Mouse (Mus musculus) kidney, embryonic 16.5 days (tissue): ENCODE measurements around the gene Bloc1s2. TPM values are rescaled to one million over a fixed set of nuclear protein-coding genes. Genes with fewer than 3 reads are reported as not detected.
"Not testable (repeated sequence)": the region's sequence is repeated elsewhere in the genome, so short reads cannot be mapped to it uniquely, and the experiment has no call there.

Experiments used
- ATAC-seq: fragments of 200-750 bp; cut with Nextera tagmentation; 2 replicates; pipeline ENCODE4 v1.8.0; 2017; ENCODE audit warnings: moderate TSS enrichment; ENCODE audit not compliant: low FRiP score, low TSS enrichment
- H3K27ac ChIP-seq: fragments of 300-500 bp; sonication (generic); 2 replicates; pipeline ENCODE4 v1.5.1; 2014; ENCODE audit warnings: low read length
- H3K27me3 ChIP-seq: fragments of 300-500 bp; sonication (generic); 2 replicates; pipeline ENCODE4 v1.6.1; 2014; ENCODE audit warnings: low read length, control low read depth, mixed read lengths; ENCODE audit not compliant: insufficient read depth
- H3K36me3 ChIP-seq: fragments of 300-500 bp; sonication (generic); 2 replicates; pipeline ENCODE4 v1.6.1; 2014; ENCODE audit warnings: low read length, control low read depth, mixed read lengths; ENCODE audit not compliant: insufficient read depth
- H3K4me1 ChIP-seq: fragments of 300-500 bp; sonication (generic); 2 replicates; pipeline ENCODE4 v1.6.1; 2014; ENCODE audit warnings: low read length, control low read depth, mixed read lengths; ENCODE audit not compliant: insufficient read depth
- H3K4me2 ChIP-seq: fragments of 300-500 bp; sonication (generic); replicated peaks from 2 replicates; pipeline ENCODE4 v1.6.1; 2014; ENCODE audit warnings: low read depth, low read length
- H3K4me3 ChIP-seq: fragments of 300-500 bp; sonication (generic); 2 replicates; pipeline ENCODE4 v1.5.1; 2014; ENCODE audit warnings: mild to moderate bottlenecking, low read length
- H3K9ac ChIP-seq: fragments of 300-500 bp; sonication (generic); replicated peaks from 2 replicates; pipeline ENCODE4 v1.6.1; 2014; ENCODE audit warnings: low read length
- H3K9me3 ChIP-seq: fragments of 300-500 bp; sonication (generic); 2 replicates; pipeline ENCODE4 v1.6.1; 2016; ENCODE audit warnings: low read length, control low read depth
- WGBS: fragments of 180-500 bp; shearing (Covaris S2); extraction: QIAGEN DNeasy Blood & Tissue Kit; methylation state at CpG from one replicate; pipeline ENCODE4 v1.1.7; 2014; 5-methylcytosine and 5-hydroxymethylcytosine counted together
- polyA plus RNA-seq: library from polyadenylated mRNA; unstranded; fragments of >200 nt; fragmentation: Nextera tagmentation; extraction: Ambion mirVana; gene quantifications from 2 replicates; pipeline ENCODE4 v1.2.1, GENCODE M21; 2015

Gene Bloc1s2
- polyA plus RNA-seq, 1 experiment from 2014 or later = 82.8 TPM

DNA sequence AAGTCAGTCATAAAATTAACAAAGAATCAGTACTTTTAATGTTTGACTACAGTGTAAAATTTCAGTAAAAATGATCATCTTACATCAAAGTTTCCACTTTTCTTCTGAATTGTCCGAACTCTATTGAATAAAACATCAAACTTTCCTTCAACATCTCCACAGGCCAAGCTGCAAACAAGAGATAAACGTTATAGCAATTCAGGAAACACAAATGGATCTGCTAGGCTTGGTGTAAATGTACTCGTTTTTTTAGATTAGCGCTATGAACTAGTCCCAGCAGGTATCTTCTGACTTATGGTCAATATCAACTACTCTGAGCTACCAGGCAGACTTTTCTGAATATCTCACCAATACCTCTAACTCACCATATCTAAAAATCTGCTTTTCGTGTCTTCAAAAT lies 13.3 kb downstream of the Bloc1s2 start:
- no peak overlapping the region for H3K9ac ChIP-seq
- peaks cover 21% of the 10 kb centered on the region for H3K36me3 ChIP-seq
- H3K4me3 ChIP-seq = no peak overlapping the region
- 90% methylated on average over 5 of the region's 5 CpGs for WGBS
- ATAC-seq = no peak
- no peak overlapping the region for H3K4me2 ChIP-seq
- H3K4me1 ChIP-seq = peaks cover 6% of the 10 kb centered on the region
- no peak overlapping the region for H3K27ac ChIP-seq
- H3K27me3 ChIP-seq = no peaks in the 10 kb centered on the region
- no peaks in the 10 kb centered on the region for H3K9me3 ChIP-seq

DNA sequence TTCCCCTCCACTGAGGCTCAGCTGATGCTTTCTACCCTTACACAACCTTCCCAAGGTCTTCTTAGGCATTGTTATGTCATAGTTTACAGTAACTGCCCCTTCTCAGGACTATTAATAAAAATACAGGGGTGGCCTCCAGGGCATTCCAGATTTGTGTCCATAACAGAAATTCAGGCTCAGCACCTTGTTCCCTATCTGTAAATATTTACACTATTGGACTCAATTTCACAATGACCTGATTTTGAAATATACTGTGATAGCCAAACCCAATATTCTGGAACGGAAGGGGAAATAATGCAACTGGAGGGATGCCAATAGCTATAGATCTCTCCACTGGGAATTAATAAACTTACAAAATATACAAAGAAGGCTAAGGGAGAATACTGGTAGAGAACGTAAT lies 17.7 kb downstream of the Bloc1s2 start:
- Histone ChIP-seq H3K4me3 (no peak overlapping the region), H3K27ac (no peak overlapping the region), H3K4me2 (no peak overlapping the region), H3K36me3 (peaks cover 50% of the 10 kb centered on the region), H3K27me3 (no peaks in the 10 kb centered on the region), H3K9ac (no peak overlapping the region), H3K4me1 (no peaks in the 10 kb centered on the region), H3K9me3 (no peaks in the 10 kb centered on the region)
- ATAC-seq = no peak
- WGBS = 88% methylated on average over 2 of the region's 2 CpGs

DNA sequence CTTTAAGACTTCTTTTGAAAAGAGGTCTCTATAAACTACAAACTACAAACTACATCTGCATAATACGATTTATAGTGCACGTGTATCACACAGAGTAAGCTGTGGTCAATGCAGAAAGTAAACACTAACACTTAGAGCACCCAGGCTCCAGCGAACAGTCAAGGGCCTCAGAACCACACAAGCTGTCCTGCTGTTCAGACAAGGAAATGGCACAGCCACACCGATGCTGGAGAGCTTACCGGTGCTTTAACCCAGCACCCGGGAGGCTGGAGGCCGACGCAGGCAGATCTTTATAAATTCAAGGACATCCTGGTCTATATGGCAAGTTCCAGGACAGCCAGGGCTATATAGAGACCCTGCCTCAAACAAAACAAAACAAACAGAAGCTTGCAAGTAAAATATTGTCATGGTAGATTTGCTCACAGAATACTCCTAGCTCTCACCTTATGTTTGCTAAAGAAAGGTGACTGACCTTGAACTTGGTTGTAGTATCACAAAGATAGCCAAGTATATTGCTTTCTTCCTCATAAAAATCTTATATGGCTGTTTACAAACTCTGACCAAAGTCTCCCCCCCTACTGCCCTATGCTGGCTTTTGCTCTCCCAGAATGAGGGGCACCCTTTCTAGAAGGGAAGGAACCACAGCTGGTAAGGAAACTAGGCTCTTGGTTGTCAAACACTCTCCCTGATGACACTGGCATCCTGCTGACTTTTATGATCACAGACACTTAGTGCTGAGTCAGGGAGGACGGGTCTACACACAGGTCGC lies 18.3 kb downstream of the Bloc1s2 start:
- H3K4me2 ChIP-seq = no peak overlapping the region
- no peak for ATAC-seq
- H3K9ac ChIP-seq = no peak overlapping the region
- no peaks in the 10 kb centered on the region for H3K27me3 ChIP-seq
- WGBS = 92% methylated on average over 10 of the region's 10 CpGs
- H3K36me3 ChIP-seq = peaks cover 52% of the 10 kb centered on the region
- H3K4me3 ChIP-seq = no peak overlapping the region
- H3K4me1 ChIP-seq = no peaks in the 10 kb centered on the region
- no peak overlapping the region for H3K27ac ChIP-seq
- H3K9me3 ChIP-seq = no peaks in the 10 kb centered on the region

DNA sequence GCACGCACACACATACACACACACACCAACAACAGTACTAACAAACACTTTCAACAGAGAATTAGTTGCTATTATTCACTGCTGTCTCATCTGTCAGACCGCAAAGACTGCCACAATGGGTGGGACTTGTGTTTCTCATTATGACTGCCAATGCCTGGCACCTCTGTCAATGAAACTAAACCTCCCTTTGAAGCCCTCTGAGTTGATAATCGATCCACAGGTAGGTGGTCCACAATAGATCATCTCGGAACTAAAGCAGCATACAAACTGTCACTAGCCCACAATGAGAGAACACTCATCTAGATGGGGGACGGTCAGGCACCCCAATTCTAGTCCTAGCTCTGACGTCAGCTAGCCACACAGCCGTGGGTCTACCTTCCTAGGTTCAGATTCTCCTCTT lies 25.1 kb downstream of the Bloc1s2 start:
- Histone ChIP-seq H3K9ac (no peak overlapping the region), H3K4me3 (no peak overlapping the region), H3K27ac (no peak overlapping the region), H3K4me2 (no peak overlapping the region), H3K27me3 (no peaks in the 10 kb centered on the region), H3K36me3 (peaks cover 62% of the 10 kb centered on the region), H3K9me3 (no peaks in the 10 kb centered on the region), H3K4me1 (no peaks in the 10 kb centered on the region)
- ATAC-seq = no peak
- WGBS = 96% methylated on average over 7 of the region's 7 CpGs

DNA sequence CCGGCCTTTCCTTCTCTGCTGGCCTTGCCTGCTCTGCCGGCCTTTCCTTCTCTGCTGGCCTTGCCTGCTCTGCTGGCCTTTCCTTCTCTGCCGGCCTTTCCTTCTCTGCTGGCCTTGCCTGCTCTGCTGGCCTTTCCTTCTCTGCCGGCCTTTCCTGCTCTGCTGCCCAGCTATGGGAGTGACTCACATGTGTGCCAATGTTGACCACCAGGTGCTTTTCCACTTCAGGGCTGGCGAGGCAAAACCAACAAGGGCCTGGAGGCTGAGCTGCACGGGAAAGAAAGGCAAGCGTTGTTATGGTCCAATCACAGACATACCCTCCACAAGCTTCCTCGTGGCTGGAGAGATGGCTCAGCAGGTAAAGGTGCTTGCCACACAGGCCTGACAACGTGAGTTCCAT lies 25.6 kb downstream of the Bloc1s2 start:
- H3K27me3 ChIP-seq, H3K9me3 ChIP-seq, H3K4me2 ChIP-seq, H3K4me1 ChIP-seq, H3K9ac ChIP-seq, H3K27ac ChIP-seq, ATAC-seq, H3K4me3 ChIP-seq: not testable (repeated sequence)
- peaks cover 62% of the 10 kb centered on the region for H3K36me3 ChIP-seq
- WGBS = 93% methylated on average over 8 of the region's 9 CpGs

DNA sequence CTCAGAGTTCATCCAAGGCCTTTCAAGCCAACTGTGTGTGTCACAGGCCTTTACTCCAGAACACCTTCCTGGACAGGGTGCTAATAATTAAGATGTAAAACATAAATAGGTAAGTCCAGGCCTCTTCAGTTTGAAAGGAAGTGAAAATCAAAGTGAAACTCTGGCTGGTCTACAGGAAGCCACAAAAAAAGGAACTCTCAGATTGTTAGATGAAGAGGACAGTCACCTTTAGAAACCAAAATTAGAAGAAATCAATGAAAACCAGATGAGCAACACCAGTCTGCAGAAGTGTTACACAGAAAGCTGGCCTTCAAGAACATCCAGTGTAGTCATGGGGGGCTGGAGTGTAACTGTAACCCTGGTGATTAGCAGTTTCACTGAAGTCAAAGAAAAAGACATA lies 28.5 kb downstream of the Bloc1s2 start:
- Histone ChIP-seq H3K36me3 (peaks cover 59% of the 10 kb centered on the region), H3K9ac (no peak overlapping the region)

DNA sequence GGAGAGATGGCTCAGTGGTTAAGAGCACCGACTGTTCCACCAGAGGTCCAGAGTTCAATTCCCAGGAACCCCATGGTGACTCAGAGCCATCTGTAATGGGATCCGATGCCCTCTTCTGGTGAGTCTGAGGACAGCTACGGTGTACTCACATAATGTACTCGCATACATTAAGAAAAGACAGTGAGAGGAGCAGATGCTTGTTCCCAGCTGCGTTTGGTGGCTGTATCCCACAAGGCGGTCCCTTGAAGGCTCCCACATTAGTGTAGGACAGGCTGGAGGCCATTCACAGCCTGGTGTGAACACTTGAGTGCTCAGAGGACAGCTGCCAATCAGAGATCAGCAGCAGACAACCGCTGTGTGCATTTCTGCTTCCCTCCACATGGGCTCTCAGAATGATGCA lies 34.5 kb downstream of the Bloc1s2 start:
- ATAC-seq = no peak
- Histone ChIP-seq H3K27me3 (no peaks in the 10 kb centered on the region), H3K4me3 (no peak overlapping the region), H3K4me1 (peaks cover 6% of the 10 kb centered on the region), H3K9me3 (no peaks in the 10 kb centered on the region), H3K9ac (no peak overlapping the region), H3K36me3 (peaks cover 36% of the 10 kb centered on the region), H3K27ac (no peak overlapping the region), H3K4me2 (no peak overlapping the region)
- 66% methylated on average over 7 of the region's 7 CpGs for WGBS

More for the DNA sequence above, 28.5 kb downstream of the Bloc1s2 start:
- Histone ChIP-seq H3K9me3 (no peaks in the 10 kb centered on the region), H3K27ac (no peak overlapping the region), H3K27me3 (no peaks in the 10 kb centered on the region), H3K4me1 (no peaks in the 10 kb centered on the region), H3K4me2 (no peak overlapping the region), H3K4me3 (no peak overlapping the region)
- no peak for ATAC-seq

DNA sequence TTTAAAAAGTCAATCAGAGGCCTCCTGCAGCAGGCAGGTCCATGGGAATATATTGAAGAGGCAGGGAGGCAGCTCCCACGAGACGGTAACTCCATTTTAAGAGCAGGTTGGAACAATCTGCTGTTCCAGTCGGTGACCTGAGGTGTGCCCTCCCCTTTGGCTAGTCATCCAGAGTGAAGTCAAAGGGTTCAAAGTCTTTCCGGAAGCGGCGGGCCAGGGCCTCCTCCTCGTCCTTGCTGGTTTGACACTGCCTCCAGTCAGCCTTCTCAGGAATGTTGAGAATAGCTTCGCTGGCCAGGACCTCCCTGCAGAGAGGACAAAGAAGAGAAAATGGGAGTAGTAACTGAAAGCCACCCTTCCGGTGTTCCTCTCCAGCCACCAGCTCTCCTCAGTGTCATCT lies 35.9 kb downstream of the Bloc1s2 start:
- H3K36me3 ChIP-seq = peaks cover 36% of the 10 kb centered on the region
- no peak; the same call in 1 of the 2 replicates for ATAC-seq
- 53% methylated on average over 9 of the region's 9 CpGs for whole genome bisulfite sequencing
- H3K27ac ChIP-seq = peak overlapping the region; percentile 56
- H3K27me3 ChIP-seq = no peaks in the 10 kb centered on the region
- no peak overlapping the region for H3K4me2 ChIP-seq
- H3K9ac ChIP-seq = no peak overlapping the region
- H3K4me1 ChIP-seq = peaks cover 13% of the 10 kb centered on the region
- no peak overlapping the region for H3K4me3 ChIP-seq
- no peaks in the 10 kb centered on the region for H3K9me3 ChIP-seq

DNA sequence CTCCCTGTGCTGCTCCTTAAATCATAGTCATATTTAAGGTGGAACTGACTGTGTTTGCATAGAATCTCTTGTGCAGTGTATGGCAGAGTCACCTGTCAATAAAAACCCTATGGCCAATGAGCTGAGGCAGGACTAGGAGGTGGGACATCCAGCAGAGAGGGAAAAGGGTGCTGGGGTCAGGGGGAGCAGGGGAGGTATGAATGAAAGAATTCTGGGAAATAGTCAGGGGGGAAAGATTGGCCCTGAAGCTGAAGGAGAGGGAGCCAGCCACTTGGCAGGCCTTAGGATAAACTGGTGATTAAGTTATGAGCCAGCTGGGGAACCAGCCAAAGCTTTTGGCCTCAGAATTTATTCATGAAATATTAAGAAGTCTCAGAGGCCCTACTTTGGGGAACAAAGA lies 37.2 kb downstream of the Bloc1s2 start:
- H3K36me3 ChIP-seq = peaks cover 29% of the 10 kb centered on the region
- no peak overlapping the region for H3K9ac ChIP-seq
- peaks cover 23% of the 10 kb centered on the region for H3K4me1 ChIP-seq
- H3K27me3 ChIP-seq = no peaks in the 10 kb centered on the region
- H3K4me3 ChIP-seq = no peak overlapping the region
- no peak for ATAC-seq
- no peak overlapping the region for H3K4me2 ChIP-seq
- no peak overlapping the region for H3K27ac ChIP-seq
- no peaks in the 10 kb centered on the region for H3K9me3 ChIP-seq

DNA sequence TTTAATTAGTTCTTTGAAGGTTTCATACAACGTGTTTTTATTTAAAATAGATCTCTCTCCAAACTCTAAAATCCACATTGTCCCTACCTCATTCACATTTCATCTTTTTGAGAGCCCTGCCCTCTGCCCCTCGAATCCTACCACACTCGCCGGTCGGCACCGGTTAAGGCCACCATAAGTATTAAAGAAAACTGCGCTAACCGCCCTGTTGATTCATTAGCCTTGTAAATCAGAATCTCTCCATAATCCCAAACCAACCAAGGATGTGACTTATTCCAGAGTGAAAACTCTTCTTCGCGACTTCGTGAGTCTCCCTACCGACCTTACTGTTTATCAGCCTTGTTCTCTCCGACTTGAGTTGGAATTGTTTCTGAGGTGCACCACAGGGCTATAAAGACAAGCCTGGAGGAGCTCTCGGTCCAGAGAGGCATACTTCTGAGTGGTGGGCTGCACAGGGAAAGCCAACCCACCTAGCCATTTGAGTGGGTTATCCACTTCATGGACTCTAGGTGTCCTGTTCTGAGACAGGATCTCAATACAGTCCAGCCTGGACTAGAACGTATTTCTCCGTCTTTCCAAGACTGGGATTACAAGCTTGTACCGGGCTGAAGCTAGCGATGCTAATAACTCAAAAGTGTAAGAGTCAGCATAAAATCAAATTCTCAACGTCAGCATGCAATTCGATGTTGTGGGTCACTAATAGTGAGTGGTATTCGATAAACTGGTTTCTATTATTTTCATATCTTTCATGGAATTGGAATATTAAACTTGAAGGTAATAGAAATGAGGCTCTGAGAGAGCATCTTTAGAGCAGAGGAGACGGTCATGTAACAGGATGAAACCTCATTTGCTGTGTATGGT lies 38.4 kb downstream of the Bloc1s2 start:
- Histone ChIP-seq H3K27ac (peak overlapping the region; percentile 74), H3K27me3 (no peaks in the 10 kb centered on the region), H3K4me1 (peaks cover 23% of the 10 kb centered on the region), H3K36me3 (peaks cover 18% of the 10 kb centered on the region), H3K9ac (peak overlapping the region; percentile 95), H3K9me3 (no peaks in the 10 kb centered on the region), H3K4me2 (peak overlapping the region; percentile 86), H3K4me3 (peak overlapping the region; percentile 96)
- ATAC-seq = peak; percentile 37; the same call in 1 of the 2 replicates
- 29% methylated on average over 22 of the region's 22 CpGs for WGBS
